Mouse (Mus musculus): ENCODE data around the gene Cst11.
"Not testable (repeated sequence)": the region's sequence is repeated elsewhere in the genome, so short reads cannot be mapped to it uniquely, and the experiment has no call there.

The Cst11 gene

DNA sequence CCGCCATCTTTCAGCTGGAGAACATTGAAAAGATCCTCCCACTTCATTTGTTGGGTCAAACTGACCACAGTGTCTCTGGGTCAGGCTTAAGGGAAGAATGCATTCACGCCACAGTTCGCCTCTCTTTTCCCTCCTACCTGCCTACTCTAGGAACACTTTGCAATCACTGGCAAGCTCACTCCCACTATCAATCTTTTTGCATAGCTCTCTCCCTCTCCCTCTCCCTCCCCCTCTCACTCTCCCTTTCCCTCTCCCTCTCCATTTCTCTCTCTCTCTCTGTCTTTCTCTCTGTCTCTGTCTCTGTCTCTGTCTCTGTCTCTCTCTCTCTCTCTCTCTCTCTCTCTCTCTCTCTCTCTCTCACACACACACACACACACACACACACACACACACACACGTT lies at the start of gene Cst11:
TSS of gene Cst11 (minus strand) at position 101 of the 400 bp plus-strand sequence.
- not testable (repeated sequence) for DNase-seq (ENCODE audit: low spot score)

DNA sequence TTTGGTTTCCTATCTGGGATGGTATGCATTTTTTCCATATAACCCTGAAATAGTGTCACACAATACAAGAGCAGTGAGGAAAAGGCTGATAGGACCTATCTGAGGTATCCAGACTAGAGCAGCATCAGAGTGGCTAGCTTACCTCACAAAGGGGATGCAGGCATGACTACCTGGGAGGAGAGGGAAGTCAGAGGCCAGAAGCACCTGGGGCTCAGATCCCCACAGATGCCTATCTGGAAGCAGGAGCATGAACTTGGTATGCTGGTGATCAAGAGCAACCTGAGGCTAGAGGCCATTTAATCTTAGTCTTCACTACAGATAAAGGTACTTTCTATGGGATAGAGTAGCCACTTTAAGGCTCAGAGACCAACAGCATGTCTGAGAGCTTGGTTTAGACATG lies 48.6 kb upstream of the Cst11 start, which contains the start of gene Cst13:
TSS of gene Cst13 (plus strand) at position 173 of the 400 bp plus-strand sequence.
- no peak for DNase-seq (ENCODE audit: low spot score)

DNA sequence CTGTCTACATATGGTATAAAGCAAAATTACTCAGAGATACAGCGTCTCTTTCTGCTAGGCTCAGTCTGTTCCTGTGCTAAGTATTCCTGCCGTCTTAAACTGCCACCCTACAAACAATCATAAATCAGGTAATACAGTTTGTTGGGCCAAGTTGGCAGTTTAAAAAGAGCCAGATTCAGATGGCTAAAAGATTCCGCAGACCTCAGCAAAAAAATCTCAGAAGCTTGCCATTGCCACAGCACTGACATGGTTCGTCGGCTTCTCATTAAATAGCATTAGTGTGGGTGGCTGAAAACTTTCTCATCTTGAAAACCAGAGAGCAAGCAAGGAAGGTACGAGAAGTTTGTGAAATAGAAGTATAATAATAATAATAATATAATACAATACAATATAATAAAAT lies 35.4 kb upstream of the Cst11 start:
- DNase-seq (ENCODE audit: low spot score), result no peak

DNA sequence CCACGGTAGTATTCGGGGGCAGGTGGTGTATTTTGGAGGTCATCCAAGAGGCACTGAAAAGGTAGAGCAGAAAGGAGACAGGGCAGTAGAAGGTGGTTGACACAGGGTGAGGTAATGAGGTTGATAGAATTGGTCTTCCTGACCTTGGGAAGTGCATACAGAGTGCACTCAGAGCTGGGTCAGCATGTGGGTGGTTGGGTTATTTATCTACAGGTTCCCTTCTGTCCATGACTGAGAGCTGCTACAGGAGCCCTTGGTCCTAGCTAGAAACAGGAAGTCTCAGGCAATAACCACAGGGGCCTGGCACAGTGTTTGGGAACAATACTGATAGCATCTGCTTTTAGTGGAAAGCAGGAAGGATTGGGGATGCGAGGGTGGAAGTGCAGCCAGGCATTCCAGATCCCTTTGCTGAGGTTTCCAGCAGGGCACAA lies 30.2 kb upstream of the Cst11 start:
- DNase-seq (ENCODE audit: low spot score), result no peak

DNA sequence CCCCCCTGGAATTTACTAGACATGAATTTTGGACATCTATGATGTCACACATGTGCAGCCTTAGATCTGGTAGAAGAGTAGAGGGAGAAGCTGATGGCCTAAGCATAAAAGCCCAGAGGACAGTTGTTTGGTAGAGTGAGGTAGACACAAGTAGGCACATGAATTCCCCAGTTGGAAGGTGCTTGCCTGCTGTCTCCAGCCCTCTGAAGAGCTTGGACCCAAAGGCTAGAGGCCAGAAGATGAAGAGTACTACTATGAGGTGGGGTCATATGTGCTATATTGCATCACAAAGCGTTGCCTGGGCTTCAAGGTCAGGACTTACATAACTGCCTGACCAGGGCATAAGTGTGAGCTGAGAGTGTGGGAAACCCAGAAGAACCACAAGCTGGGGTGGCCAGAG lies 27.2 kb upstream of the Cst11 start, which contains the start of gene Cst8:
TSS of gene Cst8 (plus strand) at position 301 of the 400 bp plus-strand sequence.
- no peak for DNase-seq (ENCODE audit: low spot score)

DNA sequence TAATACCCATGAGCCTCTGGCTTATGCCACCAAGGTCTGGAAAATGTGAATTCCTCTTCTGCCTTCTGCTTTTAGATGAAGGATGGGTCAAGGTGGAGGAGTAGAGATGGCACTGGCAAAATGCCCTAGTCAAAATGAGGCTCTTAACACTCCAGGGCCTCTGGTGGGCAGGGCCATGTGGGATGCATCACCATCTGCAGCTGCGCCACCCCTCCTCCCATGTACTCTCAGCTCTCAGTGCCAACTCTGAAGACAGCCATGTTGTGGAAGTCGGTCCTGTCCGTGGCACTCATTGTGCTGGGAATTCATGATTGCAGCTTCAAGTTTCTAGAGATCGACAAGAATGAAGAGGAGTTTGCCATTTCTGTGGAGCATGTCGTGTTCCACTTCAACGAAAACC lies 17.8 kb upstream of the Cst11 start, which contains the start of gene Cst12:
TSS of gene Cst12 (plus strand) at position 220 of the 400 bp plus-strand sequence.
- peak; percentile 65 for DNase-seq (ENCODE audit: low spot score)

DNA sequence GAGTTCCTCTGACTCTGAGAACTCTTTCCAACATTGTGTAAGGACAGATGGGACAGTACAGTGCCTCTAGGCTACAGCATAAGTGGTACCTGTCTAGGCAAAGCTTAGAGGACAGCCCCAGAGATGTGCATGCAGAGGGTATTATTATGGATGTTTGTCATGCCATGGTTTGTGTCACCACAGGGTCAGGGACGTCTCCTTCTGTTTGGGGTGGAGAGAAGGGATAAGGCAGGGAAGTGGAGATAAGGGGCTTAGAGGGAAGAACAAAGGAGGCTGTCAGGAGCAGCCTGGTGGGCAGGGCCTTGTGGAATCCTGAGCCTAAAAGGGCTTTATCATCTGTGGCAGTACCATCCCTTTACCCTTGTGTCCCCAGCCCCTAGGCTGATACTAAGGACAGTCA lies 10.4 kb upstream of the Cst11 start, which contains the start of gene 8030411F24Rik:
TSS of gene 8030411F24Rik (plus strand) at position 301 of the 400 bp plus-strand sequence.
- no peak for DNase-seq (ENCODE audit: low spot score)

DNA sequence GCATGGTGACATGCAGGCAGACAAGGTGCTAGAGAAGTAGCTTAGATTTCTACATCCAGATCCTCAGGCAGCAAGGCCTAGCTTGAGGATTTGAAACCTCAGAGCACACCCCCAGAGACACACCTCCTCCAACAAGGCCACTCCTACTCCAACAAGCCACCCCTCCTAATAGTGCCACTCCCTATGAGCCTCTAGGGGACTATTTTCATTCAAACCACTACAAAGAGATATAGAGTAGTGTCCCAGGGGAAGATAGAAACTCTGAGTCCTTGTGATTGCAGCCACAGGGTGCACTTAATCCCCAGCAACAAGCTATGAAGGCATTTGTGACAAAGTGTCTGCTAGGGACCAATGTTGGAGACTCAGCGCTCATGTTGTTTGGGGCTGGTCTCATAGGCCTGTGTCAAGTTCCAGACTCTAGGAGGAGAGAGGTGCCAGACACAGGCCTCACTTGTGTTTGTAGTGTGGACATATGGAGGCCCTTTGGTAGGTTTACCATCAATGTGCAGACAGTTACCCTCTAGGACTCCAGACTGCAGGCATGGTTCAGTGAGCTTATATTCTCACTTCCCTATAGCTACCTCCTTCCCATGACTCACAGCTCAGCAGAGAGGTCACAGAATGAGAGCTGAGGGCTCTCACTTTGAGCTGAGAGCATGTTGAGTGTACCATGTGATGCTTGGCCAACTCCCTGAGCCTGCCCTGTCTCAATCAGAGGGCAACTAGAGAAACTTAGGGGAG lies 7.5 kb downstream of the Cst11 start:
- DNase-seq (ENCODE audit: low spot score), result no peak

DNA sequence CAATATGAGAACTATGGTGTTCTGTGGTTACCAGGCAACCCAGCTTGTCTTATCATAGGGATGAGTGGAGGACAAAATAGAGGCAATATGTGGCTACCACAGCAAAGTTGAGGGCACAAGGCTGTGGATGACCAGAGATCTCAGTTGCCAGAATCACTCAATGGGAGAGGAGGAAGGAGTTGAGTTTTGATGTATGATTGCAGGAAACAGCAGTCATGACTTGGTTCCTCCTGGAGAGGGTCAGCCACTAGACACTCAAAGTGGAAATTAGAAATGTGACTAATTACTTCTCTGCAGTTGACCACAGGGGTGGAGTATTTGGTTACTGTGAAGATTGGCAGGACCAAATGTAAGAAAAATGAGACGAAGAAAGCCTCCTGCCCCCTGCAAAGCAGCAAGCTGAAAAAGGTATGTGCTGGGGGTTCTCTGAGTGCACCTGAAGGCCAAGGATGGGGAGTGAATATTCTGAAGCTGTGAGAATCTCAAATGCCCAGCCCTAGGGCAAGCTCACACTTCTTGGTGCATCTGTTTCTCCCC lies 16.9 kb downstream of the Cst11 start:
- DNase-seq (ENCODE audit: low spot score), result no peak

DNA sequence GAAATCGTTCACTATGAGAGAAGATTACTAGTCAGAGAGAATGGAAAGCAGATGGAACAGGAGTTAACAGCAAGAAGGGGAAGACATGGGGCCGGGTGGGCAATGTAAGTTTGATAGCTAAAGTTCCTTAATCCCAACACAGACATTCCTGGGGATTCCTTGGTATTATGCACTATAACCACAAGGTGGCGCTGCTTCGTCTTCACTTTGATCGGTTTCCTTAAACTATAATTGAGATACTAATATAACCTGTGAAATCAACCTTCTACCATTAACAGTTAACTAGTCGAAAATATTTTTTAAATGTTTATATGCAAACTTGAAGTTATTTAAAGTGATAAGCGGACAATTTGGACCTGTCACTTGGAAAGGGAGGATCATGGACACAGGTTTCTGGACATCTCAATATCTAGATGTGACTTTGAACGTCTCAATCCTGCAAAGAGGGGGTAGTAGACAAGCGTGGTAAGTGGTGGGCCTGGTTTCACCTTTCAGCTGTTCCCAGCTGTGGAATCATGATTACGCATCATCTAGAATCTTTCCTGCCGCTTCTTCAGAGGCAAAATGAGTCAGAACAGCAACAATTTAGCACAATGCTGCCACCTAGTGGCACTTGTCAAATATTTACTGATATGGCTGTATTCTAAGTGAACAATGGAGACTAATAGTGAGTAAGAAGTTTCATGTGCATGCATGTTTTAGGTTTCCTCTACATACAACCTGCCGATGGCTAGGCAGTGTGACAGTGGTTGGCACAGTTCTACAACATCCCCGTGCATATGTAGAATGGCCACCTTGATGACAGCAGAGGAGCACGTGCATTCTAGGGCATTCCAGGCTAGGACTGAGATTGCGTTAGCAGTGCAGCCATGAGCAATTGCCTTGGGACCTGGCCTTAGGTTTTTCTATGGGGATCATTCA lies 19.1 kb downstream of the Cst11 start:
- DNase-seq (ENCODE audit: low spot score), result peak; percentile 78

DNA sequence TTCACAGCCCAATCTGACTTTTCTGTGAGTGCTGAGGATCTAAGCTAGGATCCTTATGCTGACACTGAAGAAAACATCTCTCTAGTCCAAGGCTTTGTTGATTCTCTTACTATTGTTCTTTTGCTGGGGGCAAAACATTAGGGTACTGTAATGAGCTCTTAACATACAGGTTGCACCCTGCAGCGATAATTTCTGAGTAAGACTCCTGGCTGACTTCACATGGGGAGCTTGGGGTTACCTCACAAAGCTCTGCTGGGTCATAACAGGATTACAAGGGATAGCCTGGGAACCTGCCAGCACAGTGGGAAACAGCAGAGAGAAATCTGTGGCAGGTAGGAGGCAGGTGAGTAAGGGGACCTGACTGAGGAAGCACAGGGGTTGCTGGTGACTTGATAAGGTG lies 21.2 kb downstream of the Cst11 start, which contains the start of gene Cstl1:
TSS of gene Cstl1 (plus strand) at position 301 of the 400 bp plus-strand sequence.
- no peak for DNase-seq (ENCODE audit: low spot score)

DNA sequence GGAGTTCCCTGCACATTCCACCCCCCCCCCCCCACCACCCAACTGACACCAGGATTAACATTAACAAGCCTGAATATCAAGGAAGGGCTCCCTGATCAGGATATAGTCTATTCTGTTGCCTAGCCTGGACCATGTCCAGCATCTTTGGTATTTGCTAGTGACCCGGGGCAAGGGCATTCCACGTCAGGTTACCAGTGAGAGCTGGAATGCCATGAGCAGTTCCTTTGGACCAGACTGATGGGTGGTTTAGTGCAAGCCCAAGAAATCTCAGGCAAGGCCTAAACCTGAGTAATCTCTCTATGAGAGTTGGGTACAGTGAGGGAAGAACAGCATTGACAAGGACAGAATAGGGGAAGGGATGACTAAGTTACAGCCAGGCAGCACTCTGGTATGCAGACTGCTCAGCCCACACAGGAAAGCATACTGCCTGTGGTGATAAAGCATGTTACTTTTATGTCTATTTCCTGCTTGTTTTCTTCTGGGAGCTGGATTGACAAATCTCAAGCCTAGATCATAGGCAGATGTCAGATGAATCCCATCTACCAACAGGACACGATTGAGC lies 27.4 kb downstream of the Cst11 start:
- DNase-seq (ENCODE audit: low spot score), result no peak

DNA sequence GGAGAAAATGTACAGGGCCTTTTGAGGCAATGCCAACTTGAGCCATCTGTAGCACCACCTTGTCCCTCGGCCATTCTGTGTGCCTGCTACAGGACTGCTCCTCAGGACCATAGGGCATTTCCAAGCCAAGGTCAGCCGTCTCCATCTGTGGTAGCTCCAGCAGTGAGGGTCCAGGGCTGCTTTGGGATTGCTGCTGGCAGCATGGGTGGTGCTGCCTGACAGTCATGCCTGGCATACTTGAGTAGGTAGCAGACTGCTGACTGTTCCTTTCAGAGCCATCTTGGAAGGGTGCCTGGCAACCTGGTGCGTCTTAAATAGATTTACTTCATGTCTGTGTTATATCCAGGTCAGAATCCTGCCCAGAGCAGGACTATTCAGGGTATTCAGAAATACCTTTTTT lies 28.3 kb downstream of the Cst11 start:
- no peak for DNase-seq (ENCODE audit: low spot score)

DNA sequence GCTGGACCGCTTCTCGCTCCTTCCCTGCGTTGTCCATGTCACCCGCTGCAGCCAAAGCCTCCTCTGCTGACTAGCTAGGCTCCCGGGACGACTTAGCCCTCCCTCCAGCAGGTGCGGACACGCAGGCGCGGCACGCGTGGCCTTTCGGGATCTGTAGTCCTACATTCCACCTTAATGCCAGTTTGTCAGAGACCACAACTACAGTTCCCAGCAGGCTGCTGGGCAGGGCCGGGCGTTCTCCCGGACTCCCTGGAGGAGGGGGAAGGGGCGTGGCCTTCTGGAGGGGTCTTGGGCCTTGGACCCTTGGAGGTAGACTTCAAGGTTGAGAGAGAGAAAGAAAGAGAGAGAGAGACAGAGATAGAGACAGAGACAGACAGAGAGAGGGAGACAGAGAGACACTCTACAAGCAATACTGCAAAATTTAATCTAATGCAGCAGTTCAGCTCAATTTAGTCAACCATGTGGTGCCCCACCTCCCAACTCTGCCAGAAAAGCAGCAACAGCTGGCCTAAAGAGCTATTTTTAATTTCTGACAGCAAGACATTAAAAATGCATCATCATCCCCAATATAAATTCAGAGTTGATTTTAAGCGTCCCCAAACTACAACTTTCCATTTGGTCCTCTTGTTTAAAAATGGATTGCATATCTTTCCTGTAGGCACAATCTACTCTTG lies 38.8 kb downstream of the Cst11 start, which contains the start of gene Napb:
TSS of gene Napb (minus strand) at position 141 of the 674 bp plus-strand sequence.
- DNase-seq (ENCODE audit: low spot score), result peak; percentile 91

DNA sequence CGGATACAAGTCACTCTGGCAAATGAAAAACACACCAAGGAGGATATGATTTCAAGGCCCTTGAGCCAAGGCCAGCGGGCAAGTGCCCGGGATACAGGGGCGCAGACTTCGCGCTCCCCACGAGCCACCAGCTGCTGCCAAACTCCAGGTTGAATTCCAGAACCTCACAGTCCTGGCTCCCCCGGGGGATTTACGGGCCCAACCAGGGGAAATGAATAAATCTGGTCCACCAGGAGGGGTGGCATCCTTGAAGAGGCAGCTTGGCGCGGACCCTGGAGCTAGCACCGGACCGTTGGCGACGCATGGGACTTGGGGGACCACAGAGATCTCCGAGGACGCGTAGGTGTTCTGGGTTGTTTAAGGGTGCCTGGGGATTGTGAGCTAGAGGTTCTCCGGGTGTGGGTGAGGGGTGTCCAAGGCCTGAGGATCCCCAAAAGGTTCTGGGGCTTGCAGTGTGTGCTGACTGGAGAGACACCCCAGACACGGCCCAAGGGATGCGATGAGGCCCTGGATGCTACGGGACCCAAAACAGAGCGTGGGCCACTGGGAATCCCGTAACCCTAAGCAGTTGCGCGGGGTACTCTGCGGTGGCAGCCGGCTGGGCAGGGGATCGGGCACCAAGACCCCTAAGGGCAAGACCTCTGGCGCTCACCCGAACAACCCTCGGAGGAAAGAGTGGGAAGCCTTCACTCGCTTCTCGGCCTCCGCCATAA lies 39.5 kb downstream of the Cst11 start:
- DNase-seq (ENCODE audit: low spot score), result peak; percentile 41

DNA sequence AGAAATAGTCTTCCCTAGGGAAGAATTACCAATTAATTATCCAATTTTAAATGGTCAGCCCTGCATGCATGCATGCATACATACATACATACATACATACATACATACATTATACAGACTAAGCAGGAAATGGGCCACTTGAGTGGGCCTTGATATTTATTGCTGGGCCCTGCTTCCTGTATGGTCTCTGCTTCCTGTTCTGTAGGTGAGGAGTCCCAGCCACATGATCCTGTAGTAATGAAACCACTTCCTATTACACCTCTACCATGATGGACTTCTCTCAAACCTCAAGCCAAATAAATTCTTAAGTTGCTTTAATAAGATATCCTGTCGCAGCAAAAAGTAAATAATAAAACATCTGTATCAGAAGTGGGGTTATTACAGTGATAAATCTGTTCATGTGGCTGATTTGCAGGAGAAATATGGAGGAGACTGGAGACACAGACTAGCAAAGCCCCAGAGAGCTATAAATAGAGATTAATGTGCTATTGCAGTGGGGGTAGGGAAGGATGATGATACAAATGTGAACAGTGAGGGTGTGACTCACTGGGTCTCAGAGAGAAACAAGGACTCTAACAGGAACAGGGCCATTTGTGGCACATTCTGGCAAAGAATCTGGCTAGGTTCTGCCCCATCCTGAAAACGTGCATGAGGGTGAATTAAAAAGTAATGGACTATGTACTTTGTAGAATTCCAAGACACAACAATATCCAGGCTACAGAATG lies 51.9 kb downstream of the Cst11 start:
- DNase-seq (ENCODE audit: low spot score), result no peak
